Mouse (Mus musculus) lung, adult 2 months (tissue): ENCODE data around the gene 4930407I10Rik.
A peak's percentile ranks its signal among the peaks of the same experiment; 100 is the strongest.

Source experiments
- CTCF ChIP-seq: fragments of 200-500 bp; IDR thresholded peaks from 2 replicates; pipeline ENCODE4 v1.5.1; 2011; ENCODE audit warnings: mild to moderate bottlenecking, low read length, control low read depth; ENCODE audit not compliant: insufficient read depth
- POLR2A ChIP-seq: fragments of 200-500 bp; IDR thresholded peaks from 2 replicates; pipeline ENCODE4 v1.6.1; 2011; ENCODE audit warnings: low read depth, mild to moderate bottlenecking, control low read depth, low read length, borderline replicate concordance; ENCODE audit errors: extremely low read depth

DNA sequence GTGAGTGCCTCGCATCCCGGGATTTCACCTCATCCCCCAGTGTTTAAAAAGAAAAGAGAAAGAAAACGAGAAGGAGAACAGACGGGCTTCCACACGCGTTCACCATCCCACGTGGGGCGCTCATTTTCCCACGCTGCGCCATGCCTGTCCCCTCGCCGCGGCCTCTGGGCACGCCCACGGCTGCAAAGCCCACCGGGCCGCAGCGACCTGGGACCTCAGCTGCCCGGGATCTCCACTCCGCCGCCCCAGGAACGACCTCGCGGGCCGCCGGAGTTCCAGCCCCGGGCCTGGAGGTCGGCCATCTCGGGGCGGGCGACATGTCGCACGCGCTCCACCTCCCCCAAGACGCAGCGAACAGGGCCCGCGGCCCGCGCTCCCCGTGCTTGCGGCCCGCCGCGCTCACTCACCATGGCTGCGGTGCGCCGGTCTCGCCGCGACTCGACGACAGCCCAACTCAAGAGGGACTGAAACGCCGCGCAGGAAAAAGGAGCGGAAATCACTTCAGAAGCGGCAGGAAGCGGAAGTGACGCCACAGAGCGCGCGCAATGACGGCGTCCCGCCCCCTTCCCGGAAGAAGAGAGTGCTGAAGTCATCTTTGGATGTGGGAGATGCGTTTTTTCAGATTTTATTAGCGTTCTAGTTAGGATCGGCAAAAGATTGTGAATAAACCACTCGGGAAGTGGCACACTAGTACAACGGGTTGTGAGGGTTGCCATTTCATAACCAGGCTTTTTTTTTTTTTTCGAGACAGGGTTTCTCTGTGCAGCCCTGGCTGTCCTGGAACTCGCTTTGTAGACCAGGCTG is 11.7 kb upstream of the 4930407I10Rik start, which contains the start of gene Snu13:
- TF ChIP-seq CTCF (no peak), POLR2A (peak; percentile 82; the same call in 1 of the 2 replicates)
